7 mouse cellular contexts compared by ENCODE assay signal in the genomic region with DNA sequence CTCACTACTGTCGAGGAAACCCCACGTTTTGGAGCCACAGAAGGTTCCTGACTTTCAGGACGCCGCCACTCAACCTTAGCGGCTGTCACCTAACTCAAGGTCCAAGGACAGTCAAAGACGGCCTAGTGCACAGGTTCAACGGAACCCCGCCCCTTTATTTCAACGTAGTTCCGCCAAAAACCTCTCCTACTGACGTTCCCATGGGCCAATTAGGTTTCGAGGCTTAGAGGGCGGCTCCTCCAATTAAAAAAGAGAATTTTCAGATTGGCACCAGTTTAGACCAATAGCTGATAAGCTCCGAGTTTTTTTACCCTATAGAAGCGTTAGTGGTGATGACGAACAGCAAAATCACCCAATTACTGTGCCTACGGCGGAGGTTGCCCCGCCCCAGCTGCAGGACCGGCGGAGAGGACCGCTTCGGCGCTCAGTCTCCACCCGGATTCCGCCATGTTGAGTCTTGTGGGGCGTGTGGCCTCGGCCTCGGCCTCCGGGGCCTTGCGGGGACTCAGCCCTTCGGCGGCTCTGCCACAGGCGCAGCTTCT. TPM values are rescaled to one million over a fixed set of nuclear protein-coding genes. Genes with fewer than 3 reads are reported as not detected.
DNase-seq lines count a peak whose midpoint lies in the region; ATAC-seq lines count a peak whose summit lies in the region.

A gene (plus strand): TSS at position 394 of the 542 bp plus-strand sequence.

- H3K9me3 ChIP-seq in embryonic facial prominence, embryonic 12.5 days = no peaks in the 10 kb centered on the region
- H3K9me3 ChIP-seq in limb, embryonic 11.5 days (ENCODE audit: control insufficient read depth, low read length) = no peaks in the 10 kb centered on the region
- H3K9me3 ChIP-seq in midbrain, embryonic 14.5 days (ENCODE audit: control insufficient read depth, low read length) = no peaks in the 10 kb centered on the region

- peak within 1 kb of the TSS; percentile 79 for H3K4me2 ChIP-seq in embryonic facial prominence, embryonic 12.5 days (replicated peaks)
- H3K4me2 ChIP-seq in limb, embryonic 11.5 days (ENCODE audit: low read depth, severe bottlenecking) = peak within 1 kb of the TSS; percentile 85
- H3K4me2 ChIP-seq in midbrain, embryonic 14.5 days (ENCODE audit: low read length) = peak within 1 kb of the TSS; percentile 82

- H3K27ac ChIP-seq in embryonic facial prominence, embryonic 12.5 days = peak within 1 kb of the TSS; percentile 89
- H3K27ac ChIP-seq in limb, embryonic 11.5 days (replicated peaks; ENCODE audit: low read depth, low read length) = no peak within 1 kb of the TSS; the same call in 1 of the 2 replicates
- peak within 1 kb of the TSS; percentile 92 for H3K27ac ChIP-seq in midbrain, embryonic 14.5 days (replicated peaks; ENCODE audit: low read depth, low read length)

- peak within 1 kb of the TSS; percentile 95 for H3K4me3 ChIP-seq in embryonic facial prominence, embryonic 12.5 days
- H3K4me3 ChIP-seq in limb, embryonic 11.5 days (ENCODE audit: low read depth, low read length) = peak within 1 kb of the TSS; percentile 99
- H3K4me3 ChIP-seq in midbrain, embryonic 14.5 days (replicated peaks; ENCODE audit: low read depth, low read length) = peak within 1 kb of the TSS; percentile 96

- peak; percentile 93 for DNase-seq in adrenal gland, postnatal 25 days
- peak; percentile 100 for DNase-seq in heart, adult 11 months
- DNase-seq in kidney, adult 18-20 months = peak; percentile 97
- DNase-seq in limb, embryonic 11.5 days (ENCODE audit: low spot score) = peak; percentile 95
- DNase-seq in midbrain, embryonic 14.5 days = peak; percentile 99
- peak; percentile 92 to 94 for DNase-seq in spleen, adult 18-20 months

- peaks cover 38% of the 10 kb centered on the region for H3K36me3 ChIP-seq in embryonic facial prominence, embryonic 12.5 days
- peaks cover 26% of the 10 kb centered on the region for H3K36me3 ChIP-seq in limb, embryonic 11.5 days (ENCODE audit: control insufficient read depth, insufficient read depth, low read length)
- peaks cover 35% of the 10 kb centered on the region for H3K36me3 ChIP-seq in midbrain, embryonic 14.5 days (ENCODE audit: control insufficient read depth, insufficient read depth, low read length)

- WGBS in embryonic facial prominence, embryonic 12.5 days = 0% methylated on average over 34 of the region's 34 CpGs
- under 1% methylated on average over 34 of the region's 34 CpGs for WGBS in limb, embryonic 11.5 days
- WGBS in midbrain, embryonic 14.5 days = under 1% methylated on average over 34 of the region's 34 CpGs

- H3K27me3 ChIP-seq in embryonic facial prominence, embryonic 12.5 days = no peaks in the 10 kb centered on the region
- H3K27me3 ChIP-seq in limb, embryonic 11.5 days (ENCODE audit: control insufficient read depth, insufficient read depth, low read length) = no peaks in the 10 kb centered on the region
- no peaks in the 10 kb centered on the region for H3K27me3 ChIP-seq in midbrain, embryonic 14.5 days (ENCODE audit: control insufficient read depth, insufficient read depth, low read length)

- peaks cover 16% of the 10 kb centered on the region for H3K4me1 ChIP-seq in embryonic facial prominence, embryonic 12.5 days
- 0 out of 2 replicates have a peak, but pooled peaks cover 2% of the 10 kb centered on the region for H3K4me1 ChIP-seq in limb, embryonic 11.5 days (ENCODE audit: control insufficient read depth, insufficient read depth, low read length)
- peaks cover 11% of the 10 kb centered on the region for H3K4me1 ChIP-seq in midbrain, embryonic 14.5 days (ENCODE audit: control insufficient read depth, insufficient read depth, low read length)

- H3K9ac ChIP-seq in embryonic facial prominence, embryonic 12.5 days = peak within 1 kb of the TSS; percentile 99
- H3K9ac ChIP-seq in limb, embryonic 11.5 days (ENCODE audit: low read length) = peak within 1 kb of the TSS; percentile 98
- peak within 1 kb of the TSS; percentile 96 for H3K9ac ChIP-seq in midbrain, embryonic 14.5 days (replicated peaks; ENCODE audit: low read length)

- ATAC-seq in embryonic facial prominence, embryonic 12.5 days (ENCODE audit: insufficient number of reproducible peaks, insufficient read depth, low FRiP score, low TSS enrichment) = peak; percentile 97
- peak; percentile 97 for ATAC-seq in limb, embryonic 11.5 days (ENCODE audit: insufficient number of reproducible peaks, low FRiP score, low TSS enrichment, low read depth)
- ATAC-seq in midbrain, embryonic 14.5 days (ENCODE audit: low FRiP score, low TSS enrichment) = peak; percentile 98

RNA-seq across cellular contexts. Expression of the gene that starts here (rescaled TPM):
- 2,437 and 2,492 TPM in 2 replicates for total RNA-seq in adrenal gland, postnatal 25 days (2021)
- 1,967 TPM in 2 replicates for polyA plus RNA-seq in embryonic facial prominence, embryonic 12.5 days (2016; fragmentation: Nextera tagmentation; extraction: Ambion mirVana)
- 2,292 and 2,394 TPM in 2 replicates for polyA plus RNA-seq in limb, embryonic 11.5 days (2014; fragmentation: Nextera tagmentation; extraction: Ambion mirVana)
- polyA plus RNA-seq in midbrain, embryonic 14.5 days (2014; fragmentation: Nextera tagmentation; extraction: Ambion mirVana) = 1,898 and 2,035 TPM in 2 replicates
